Mouse (Mus musculus) 3T3-L1 (cell line): ENCODE results near the gene Chmp3.
A peak's percentile ranks its signal among the peaks of the same experiment; 100 is the strongest.

ENCODE experiments used
- DNase-seq: peaks from one replicate; pipeline ENCODE4 v3.0.0-alpha.2; 2015; ENCODE audit warnings: low read depth, low spot score

The Chmp3 gene

GRCm38 (mm10) chr6:71543686-71544499 is at the start of gene Chmp3:
Gene Chmp3 (plus strand): TSS chr6:71543797.
- peak; percentile 96 for DNase-seq

GRCm38 (mm10) chr6:71494341-71495020 is 49.1 kb upstream of the Chmp3 start:
- peak; percentile 60 for DNase-seq

GRCm38 (mm10) chr6:71500575-71500974 is 43.0 kb upstream of the Chmp3 start:
- no peak for DNase-seq

- DNase-seq: no peak
Measured at GRCm38 (mm10) chr6:71503001-71503400, 40.6 kb upstream of the Chmp3 start.

GRCm38 (mm10) chr6:71503670-71504069 is 39.9 kb upstream of the Chmp3 start:
- no peak for DNase-seq

- no peak for DNase-seq
Measured at GRCm38 (mm10) chr6:71504091-71504490, 39.5 kb upstream of the Chmp3 start.

- no peak for DNase-seq
Measured at GRCm38 (mm10) chr6:71505671-71506070, 37.9 kb upstream of the Chmp3 start.

- DNase-seq: no peak
Measured at GRCm38 (mm10) chr6:71519476-71519875, 24.1 kb upstream of the Chmp3 start.

GRCm38 (mm10) chr6:71525556-71525955 is 18.0 kb upstream of the Chmp3 start:
- DNase-seq: no peak

- no peak for DNase-seq
Measured at GRCm38 (mm10) chr6:71527056-71527455, 16.5 kb upstream of the Chmp3 start.

- no peak for DNase-seq
Measured at GRCm38 (mm10) chr6:71527826-71528225, 15.8 kb upstream of the Chmp3 start.

- DNase-seq: no peak
Measured at GRCm38 (mm10) chr6:71530176-71530575, 13.4 kb upstream of the Chmp3 start.

GRCm38 (mm10) chr6:71537286-71537685 is 6.3 kb upstream of the Chmp3 start:
- peak; percentile 48 for DNase-seq

GRCm38 (mm10) chr6:71555507-71555951 is 11.9 kb downstream of the Chmp3 start:
- peak; percentile 61 for DNase-seq

- no peak for DNase-seq
Measured at GRCm38 (mm10) chr6:71556826-71557225, 13.2 kb downstream of the Chmp3 start.

GRCm38 (mm10) chr6:71568616-71569015 is 25.0 kb downstream of the Chmp3 start:
- no peak for DNase-seq

GRCm38 (mm10) chr6:71569025-71569424 is 25.4 kb downstream of the Chmp3 start:
- DNase-seq: no peak

- DNase-seq: no peak
Measured at GRCm38 (mm10) chr6:71575359-71575758, 31.8 kb downstream of the Chmp3 start.

- no peak for DNase-seq
Measured at GRCm38 (mm10) chr6:71579478-71579877, 35.9 kb downstream of the Chmp3 start.

GRCm38 (mm10) chr6:71583198-71583597 is 39.6 kb downstream of the Chmp3 start:
- DNase-seq: no peak

GRCm38 (mm10) chr6:71589401-71589800 is 45.8 kb downstream of the Chmp3 start:
- DNase-seq: no peak

- no peak for DNase-seq
Measured at GRCm38 (mm10) chr6:71590154-71590553, 46.6 kb downstream of the Chmp3 start.

- DNase-seq: no peak
Measured at GRCm38 (mm10) chr6:71607756-71608155, 64.2 kb downstream of the Chmp3 start.
